Mouse (Mus musculus): Measurements from ENCODE around the gene Gm4787.
"Not testable (repeated sequence)": the region's sequence is repeated elsewhere in the genome, so short reads cannot be mapped to it uniquely, and the experiment has no call there.

Gene Gm4787

DNA sequence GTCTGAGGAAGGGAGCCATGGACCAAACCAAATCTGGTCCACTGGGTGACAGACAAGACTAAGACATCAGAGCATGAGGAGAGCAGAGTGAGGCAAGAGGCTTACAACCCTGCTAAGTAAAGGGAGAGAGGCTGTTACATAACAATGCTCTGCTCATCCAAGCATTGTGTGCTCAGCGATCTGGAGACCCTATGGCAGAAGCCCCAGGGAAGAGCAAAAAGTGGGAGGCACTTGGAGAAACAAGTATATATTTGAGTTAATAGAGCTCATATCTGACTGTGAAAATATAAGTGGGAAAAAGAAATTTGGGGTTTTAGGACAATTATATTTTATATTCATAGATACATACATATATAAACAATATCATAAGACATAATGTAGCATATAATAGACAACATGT lies at the start of gene Gm4787:
TSS of gene Gm4787 (minus strand) at position 101 of the 400 bp plus-strand sequence.
- not testable (repeated sequence) for DNase-seq

DNA sequence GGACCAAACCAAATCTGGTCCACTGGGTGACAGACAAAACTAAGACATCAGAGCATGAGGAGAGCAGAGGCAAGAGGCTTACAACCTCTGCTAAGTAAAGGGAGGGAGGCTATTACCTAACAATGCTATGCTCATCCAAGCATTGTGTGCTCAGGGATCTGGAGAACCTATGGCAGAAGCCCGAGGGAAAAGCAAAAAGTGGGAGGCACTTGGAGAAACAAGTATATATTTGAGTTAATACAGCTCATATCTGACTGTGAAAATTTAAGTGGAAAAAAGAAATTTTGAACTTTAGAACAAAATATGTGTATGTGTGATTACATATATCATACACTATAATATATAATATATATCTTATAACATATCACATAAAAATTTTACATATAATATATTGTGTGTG lies 42.6 kb upstream of the Gm4787 start, which contains the start of gene Adam4:
TSS of gene Adam4 (minus strand) at position 101 of the 400 bp plus-strand sequence.
- no peak for DNase-seq

DNA sequence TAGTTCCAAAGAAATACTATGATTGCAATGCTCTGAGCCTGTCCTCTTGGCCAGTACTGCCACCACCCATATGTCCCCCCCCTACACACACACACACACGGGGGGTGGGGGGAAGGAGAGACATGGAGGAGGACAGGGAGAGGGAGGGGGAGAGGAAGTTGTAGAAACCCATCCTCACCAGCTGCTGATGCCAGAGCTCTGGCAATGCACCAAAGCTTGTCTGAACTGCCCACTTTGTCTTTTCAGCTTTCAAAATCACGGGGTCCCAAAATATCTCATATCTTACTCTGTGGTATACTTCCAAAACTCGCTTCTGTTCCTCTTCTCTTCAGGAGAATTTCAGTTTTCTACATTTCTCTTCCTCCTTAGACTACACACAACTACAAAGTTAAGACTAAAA lies 33.9 kb upstream of the Gm4787 start:
- DNase-seq, result no peak

- DNase-seq, result no peak
These were observed 29.7 kb upstream of the Gm4787 start for GRCm38 (mm10) chr12:81408966-81409365.

GRCm38 (mm10) chr12:81402187-81402586 lies 22.9 kb upstream of the Gm4787 start:
- DNase-seq, result peak; percentile 63

DNA sequence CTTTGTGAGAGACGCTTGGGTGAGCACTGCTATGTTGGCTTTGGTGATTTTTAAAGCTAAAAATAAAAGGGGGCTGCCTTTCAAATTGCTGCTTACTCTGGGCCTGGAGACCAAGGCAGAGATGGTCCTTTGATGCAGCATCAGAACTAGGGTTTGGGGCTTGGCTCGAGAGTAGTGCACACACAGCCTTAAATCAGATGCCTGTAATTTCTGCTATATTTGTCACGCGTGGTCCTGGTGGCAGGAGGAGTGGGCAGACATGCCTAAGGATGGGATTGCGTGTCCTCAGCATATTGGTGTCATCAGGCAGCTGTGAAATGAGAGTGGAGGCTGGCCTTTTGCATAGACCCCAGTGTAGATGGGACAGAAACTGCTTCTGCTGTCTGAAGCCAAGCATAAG lies 45.4 kb downstream of the Gm4787 start:
- DNase-seq, result no peak

- DNase-seq, result no peak
These were observed 46.3 kb downstream of the Gm4787 start, which contains the start of gene Slc8a3 for GRCm38 (mm10) chr12:81332875-81333421. Gene Slc8a3 (minus strand): TSS chr12:81333180.

- no peak for DNase-seq
These were observed 47.1 kb downstream of the Gm4787 start for GRCm38 (mm10) chr12:81331937-81332874.

DNA sequence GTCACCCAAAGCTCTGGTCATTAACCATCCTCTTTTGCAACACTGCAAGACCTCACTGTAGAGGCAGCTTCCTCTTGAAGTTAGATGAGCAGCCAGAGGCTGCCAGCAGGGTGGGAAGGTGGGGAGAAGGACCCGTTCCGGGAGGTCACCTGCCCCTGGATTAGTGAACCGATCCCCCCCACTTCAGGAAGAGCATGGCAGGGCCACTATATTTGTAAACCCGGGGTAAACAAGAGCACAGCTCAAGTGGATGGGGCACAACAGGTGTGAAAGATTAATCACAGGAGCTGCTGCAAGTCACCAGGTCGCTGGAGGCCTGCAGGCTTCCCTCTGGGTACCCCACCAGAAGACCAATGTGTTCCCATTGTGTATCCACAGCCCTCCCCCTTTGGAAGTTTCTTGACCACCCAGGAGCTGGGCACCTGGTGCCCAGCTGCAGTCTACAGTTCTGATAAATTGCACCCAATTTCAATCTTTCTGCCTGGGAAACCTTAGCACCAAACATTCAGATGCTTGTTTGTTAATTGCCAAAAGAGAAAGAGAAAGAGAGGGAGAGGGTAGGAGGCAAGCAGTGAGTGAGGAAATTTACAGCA lies 48.1 kb downstream of the Gm4787 start:
- no peak for DNase-seq

Data from thymus, postnatal 14 days (tissue).